Mouse (Mus musculus): Measurements from ENCODE around the gene Klhl8.

Gene Klhl8

DNA sequence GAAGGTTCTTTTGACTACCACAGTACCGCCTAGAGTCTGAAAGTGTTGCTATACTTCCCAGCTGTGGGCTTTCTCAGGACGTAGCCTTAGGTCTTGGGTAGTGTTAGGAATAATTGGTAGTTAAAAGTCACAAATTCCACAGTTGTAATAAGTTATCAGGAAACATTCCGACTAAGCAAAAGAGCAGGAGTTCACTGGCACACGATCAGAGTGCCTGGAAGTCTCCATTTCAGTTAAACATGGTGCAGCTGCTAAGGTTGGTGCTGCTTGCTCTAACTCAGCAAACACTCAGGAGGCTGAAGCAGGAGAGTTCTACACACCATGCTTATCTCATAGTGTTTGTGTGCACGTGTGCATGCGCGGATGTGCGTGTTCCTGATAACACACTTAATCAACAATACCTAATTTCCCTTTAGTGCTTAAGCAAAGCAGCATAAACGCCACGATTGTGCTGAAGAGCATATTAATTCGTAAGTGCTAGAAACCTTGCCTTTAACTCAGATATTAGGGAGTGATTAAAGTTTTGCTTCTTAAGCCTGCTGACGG lies 97.0 kb downstream of the Klhl8 start:
- DNase-seq (ENCODE audit: low read depth, low spot score): no peak

DNA sequence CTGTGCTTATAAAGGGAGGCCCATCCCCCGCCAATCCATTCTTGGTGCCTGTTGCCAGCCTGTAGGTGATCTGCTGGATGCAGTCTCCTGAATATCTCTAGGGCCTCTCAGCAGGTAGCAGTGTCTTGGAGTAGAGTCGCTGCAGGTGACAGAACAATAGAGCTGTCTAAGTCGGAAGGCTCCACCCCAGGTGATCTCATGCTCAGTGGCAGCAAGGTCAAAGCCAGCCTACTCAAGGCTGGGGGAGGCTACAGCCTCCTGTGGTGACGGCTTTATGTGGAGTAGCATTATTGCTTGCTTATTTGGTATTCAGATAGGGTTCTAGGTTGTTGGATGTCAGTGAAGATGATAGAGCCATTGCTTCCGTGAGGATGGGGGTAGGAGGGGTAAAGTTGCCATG lies 97.8 kb downstream of the Klhl8 start:
- DNase-seq (ENCODE audit: low read depth, low spot score): no peak
